Mouse (Mus musculus) ES-Bruce4 (cell line): ENCODE results near the gene Apbb2.

Experiments
- CTCF ChIP-seq: IDR thresholded peaks from one replicate; pipeline ENCODE4 v1.8.1; 2011; ENCODE audit warnings: low read depth, low read length
- EP300 ChIP-seq: IDR thresholded peaks from 2 replicates; pipeline ENCODE4 v1.6.1; 2011; ENCODE audit warnings: low read depth, low read length; ENCODE audit not compliant: insufficient read depth
- POLR2A ChIP-seq: IDR thresholded peaks from one replicate; pipeline ENCODE4 v1.8.1; 2011; ENCODE audit warnings: low read length; ENCODE audit not compliant: insufficient read depth

GRCm38 (mm10) chr5:66408546-66408945 lies 210.0 kb downstream of the Apbb2 start:
- TF ChIP-seq POLR2A (no peak), CTCF (no peak), EP300 (no peak)
